Mouse (Mus musculus) CH12.LX (cell line): ENCODE results near the gene Tbx10. TPM values are rescaled to one million over a fixed set of nuclear protein-coding genes. Genes with fewer than 3 reads are reported as not detected.

Source experiments
- DNase-seq: peaks from one replicate; pipeline ENCODE4 v3.0.0-alpha.2; 2013; ENCODE audit errors: extremely low read depth
- H3K27ac ChIP-seq: 2 replicates; pipeline ENCODE4 v1.5.1; 2012; ENCODE audit warnings: low read depth, mild to moderate bottlenecking, control low read depth, moderate library complexity; ENCODE audit not compliant: insufficient read depth
- H3K27me3 ChIP-seq: replicated peaks from 2 replicates; pipeline ENCODE3; 2012; ENCODE audit warnings: inconsistent platforms
- H3K36me3 ChIP-seq, 2 experiments: replicated peaks in 1 of 2; 2 replicates each; pipeline versions ENCODE3 to v1.6.1; 2012; ENCODE audit warnings: inconsistent platforms in 1 of 2, low read length in 1 of 2, mild to moderate bottlenecking in 1 of 2, mixed read lengths in 1 of 2, moderate library complexity in 1 of 2; ENCODE audit not compliant: control insufficient read depth in 1 of 2, insufficient read depth in 1 of 2
- H3K4me1 ChIP-seq, 2 experiments: 2 replicates each; pipeline ENCODE4 v1.6.1; 2012; ENCODE audit warnings: inconsistent platforms in 1 of 2, moderate library complexity in 1 of 2; ENCODE audit not compliant: insufficient read depth in 2 of 2, control insufficient read depth in 1 of 2
- H3K4me2 ChIP-seq: 2 replicates; pipeline ENCODE4 v1.6.1; 2012; ENCODE audit warnings: low read depth, mild to moderate bottlenecking, control low read depth; ENCODE audit not compliant: poor library complexity, insufficient read depth, severe bottlenecking
- H3K4me3 ChIP-seq, 3 experiments: fragments of 150-350 bp in 1 of 3; sonication (generic) in 1 of 3; replicated peaks in 1 of 3; 2 replicates each; pipeline versions ENCODE3 to v1.5.1; 2011 to 2012; ENCODE audit warnings: low read depth in 2 of 3, low read length in 2 of 3, mild to moderate bottlenecking in 2 of 3, moderate library complexity in 2 of 3, control low read depth in 1 of 3, improper control_type of control experiment in 1 of 3, inconsistent platforms in 1 of 3, mixed read lengths in 1 of 3; ENCODE audit not compliant: poor library complexity in 1 of 3
- H3K79me2 ChIP-seq: replicated peaks from 2 replicates; pipeline ENCODE4 v1.6.1; 2012; ENCODE audit warnings: mild to moderate bottlenecking, moderate library complexity; ENCODE audit not compliant: control insufficient read depth, poor library complexity, insufficient read depth, severe bottlenecking; ENCODE audit errors: extremely low read depth
- H3K9ac ChIP-seq: 2 replicates; pipeline ENCODE4 v1.6.1; 2012; ENCODE audit warnings: low read depth, mild to moderate bottlenecking, control low read depth, moderate library complexity; ENCODE audit not compliant: insufficient read depth
- H3K9me3 ChIP-seq: replicated peaks from 2 replicates; pipeline ENCODE3; 2012; ENCODE audit warnings: low read length, inconsistent platforms, mixed read lengths
- BHLHE40 ChIP-seq: IDR thresholded peaks from 2 replicates; pipeline ENCODE4 v1.6.1; 2011; ENCODE audit warnings: mild to moderate bottlenecking, low read depth, low read length, improper control_type of control experiment
- CHD1 ChIP-seq: IDR thresholded peaks from 2 replicates; pipeline ENCODE4 v1.6.1; 2012; ENCODE audit warnings: low read depth, low read length, improper control_type of control experiment, inconsistent platforms
- CHD2 ChIP-seq: IDR thresholded peaks from 2 replicates; pipeline ENCODE4 v1.6.1; 2011; ENCODE audit warnings: low read length, improper control_type of control experiment
- E2F4 ChIP-seq: IDR thresholded peaks from 2 replicates; pipeline ENCODE4 v1.6.1; 2011; ENCODE audit warnings: low read depth, low read length, improper control_type of control experiment; ENCODE audit not compliant: insufficient replicate concordance
- EP300 ChIP-seq: IDR thresholded peaks from 2 replicates; pipeline ENCODE4 v1.6.1; 2011; ENCODE audit warnings: low read length, improper control_type of control experiment
- ETS1 ChIP-seq: conservative IDR thresholded peaks from 2 replicates; pipeline ENCODE4 v1.6.1; 2012; ENCODE audit warnings: low read depth, mild to moderate bottlenecking, inconsistent platforms, low read length, improper control_type of control experiment, moderate library complexity
- GABPA ChIP-seq: IDR thresholded peaks from 2 replicates; pipeline ENCODE4 v1.6.1; 2012; ENCODE audit warnings: low read depth, low read length, improper control_type of control experiment, inconsistent platforms; ENCODE audit not compliant: insufficient replicate concordance
- HCFC1 ChIP-seq: IDR thresholded peaks from 2 replicates; pipeline ENCODE4 v1.6.1; 2012; ENCODE audit warnings: low read depth, mild to moderate bottlenecking, inconsistent platforms, low read length, improper control_type of control experiment
- JUN ChIP-seq: IDR thresholded peaks from 2 replicates; pipeline ENCODE4 v1.6.1; 2011; ENCODE audit warnings: low read depth, mild to moderate bottlenecking, low read length, improper control_type of control experiment, moderate library complexity; ENCODE audit not compliant: insufficient read depth
- JUND ChIP-seq: conservative IDR thresholded peaks from 2 replicates; pipeline ENCODE4 v1.6.1; 2011; ENCODE audit warnings: low read depth, low read length, improper control_type of control experiment
- MAFK ChIP-seq: IDR thresholded peaks from 2 replicates; pipeline ENCODE4 v1.6.1; 2011; ENCODE audit warnings: low read length, improper control_type of control experiment; ENCODE audit not compliant: insufficient replicate concordance
- MAX ChIP-seq: IDR thresholded peaks from 2 replicates; pipeline ENCODE4 v1.6.1; 2011; ENCODE audit warnings: low read length, improper control_type of control experiment
- MYC ChIP-seq: IDR thresholded peaks from 2 replicates; pipeline ENCODE4 v1.6.1; 2011; ENCODE audit warnings: low read depth, mild to moderate bottlenecking, improper control_type of control experiment, low read length
- NELFE ChIP-seq: IDR thresholded peaks from 2 replicates; pipeline ENCODE4 v1.6.1; 2011; ENCODE audit warnings: low read depth, low read length, improper control_type of control experiment
- NRF1 ChIP-seq: IDR thresholded peaks from 2 replicates; pipeline ENCODE4 v1.6.1; 2014; ENCODE audit warnings: low read depth, mild to moderate bottlenecking, inconsistent platforms, low read length, improper control_type of control experiment, moderate library complexity
- POLR2AphosphoS2 ChIP-seq: IDR thresholded peaks from 2 replicates; pipeline ENCODE4 v1.6.1; 2011; ENCODE audit warnings: low read depth, low read length, improper control_type of control experiment
- RCOR1 ChIP-seq: conservative IDR thresholded peaks from 2 replicates; pipeline ENCODE4 v1.6.1; 2012; ENCODE audit warnings: low read depth, mild to moderate bottlenecking, inconsistent platforms, low read length, improper control_type of control experiment
- SIN3A ChIP-seq: IDR thresholded peaks from 2 replicates; pipeline ENCODE4 v1.6.1; 2012; ENCODE audit warnings: low read length, improper control_type of control experiment, inconsistent platforms
- SMC3 ChIP-seq: IDR thresholded peaks from 2 replicates; pipeline ENCODE4 v1.6.1; 2011; ENCODE audit warnings: low read depth, low read length, improper control_type of control experiment
- TBP ChIP-seq: conservative IDR thresholded peaks from 2 replicates; pipeline ENCODE4 v1.6.1; 2011; ENCODE audit warnings: low read depth, low read length, improper control_type of control experiment
- TCF12 ChIP-seq: IDR thresholded peaks from 2 replicates; pipeline ENCODE4 v1.6.1; 2014; ENCODE audit warnings: low read depth, mild to moderate bottlenecking, inconsistent platforms, low read length, improper control_type of control experiment
- UBTF ChIP-seq: IDR thresholded peaks from 2 replicates; pipeline ENCODE4 v1.6.1; 2012; ENCODE audit warnings: low read depth, mild to moderate bottlenecking, inconsistent platforms, low read length, improper control_type of control experiment, moderate library complexity
- USF2 ChIP-seq: conservative IDR thresholded peaks from 2 replicates; pipeline ENCODE4 v1.6.1; 2011; ENCODE audit warnings: low read depth, low read length, improper control_type of control experiment
- ZC3H11A ChIP-seq: IDR thresholded peaks from 2 replicates; pipeline ENCODE4 v1.6.1; 2012; ENCODE audit warnings: low read depth, mild to moderate bottlenecking, inconsistent platforms, low read length, improper control_type of control experiment
- ZKSCAN1 ChIP-seq: IDR thresholded peaks from 2 replicates; pipeline ENCODE4 v1.6.1; 2012; ENCODE audit warnings: low read depth, inconsistent platforms, low read length, improper control_type of control experiment, borderline replicate concordance
- ZNF384 ChIP-seq: IDR thresholded peaks from 2 replicates; pipeline ENCODE4 v1.6.1; 2012; ENCODE audit warnings: low read depth, low read length, improper control_type of control experiment, inconsistent platforms
- dilution Hi-C: fragments of 300-500 bp; cut with MboI; formaldehyde crosslinking; loops from 2 replicates; pipeline ENCODE4 v1.14.3; 2020; ENCODE audit warnings: low sequenced_read_pairs; ENCODE audit not compliant: extremely low pct_unique_long_range_greater_than_20kb, extremely low pct_ligation_motif_present
- in situ Hi-C: fragments of 300-500 bp; cut with MboI; formaldehyde crosslinking; loops from 3 replicates; pipeline ENCODE4 v1.14.3; 2019; ENCODE audit warnings: low sequenced_read_pairs, low pct_ligation_motif_present, low pct_unique_long_range_greater_than_20kb, mixed read lengths
- polyA plus RNA-seq: library from polyadenylated mRNA; unstranded; fragments of >175 nt; gene quantifications from 2 replicates; pipeline ENCODE4 v1.2.1, GENCODE M21; 2012; ENCODE audit warnings: low read depth; ENCODE audit not compliant: insufficient read length
- total RNA-seq, 2 experiments: library from RNA; depleted of rRNA; stranded (reverse); fragments of 300-350 nt in 1 of 2; fragments of >200 nt in 1 of 2; gene quantifications; 2 replicates each; pipeline ENCODE4 v1.2.3; 2012 to 2014

Gene Tbx10
- total and polyA plus RNA-seq, 3 experiments: not detected

- no peak for DNase-seq
- dilution Hi-C loops: no loop called here
- no peaks in the 10 kb centered on the region for H3K9me3 ChIP-seq
- H3K4me1 ChIP-seq: peaks cover 13 to 47% of the 10 kb centered on the region in 2 experiments
- no peak overlapping the region for H3K9ac ChIP-seq
- H3K27ac ChIP-seq: no peak overlapping the region
- in situ Hi-C loops: no loop called here
- TF ChIP-seq GABPA (no peak), SMC3 (no peak), JUND (no peak), MAX (no peak), NRF1 (no peak), NELFE (no peak), BHLHE40 (no peak), CHD1 (no peak), ZKSCAN1 (no peak), TCF12 (no peak), CHD2 (no peak), E2F4 (no peak), POLR2AphosphoS2 (no peak), SIN3A (no peak), ZC3H11A (no peak), UBTF (no peak), USF2 (no peak), ZNF384 (no peak)
- no peak overlapping the region for H3K4me2 ChIP-seq
- peaks cover 48 to 71% of the 10 kb centered on the region in 2 experiments for H3K36me3 ChIP-seq
- no peaks in the 10 kb centered on the region for H3K27me3 ChIP-seq
- no peaks in the 10 kb centered on the region for H3K79me2 ChIP-seq
- no peak overlapping the region for H3K4me3 ChIP-seq
Measured at GRCm38 (mm10) chr19:3947813-3948212, 44.7 kb upstream of the Tbx10 start.

- Histone ChIP-seq H3K27me3 (no peaks in the 10 kb centered on the region), H3K4me3 (no peak overlapping the region), H3K9ac (no peak overlapping the region), H3K79me2 (no peaks in the 10 kb centered on the region), H3K4me1 (peaks cover 8 to 40% of the 10 kb centered on the region in 2 experiments), H3K4me2 (no peak overlapping the region), H3K9me3 (no peaks in the 10 kb centered on the region), H3K36me3 (peaks cover 48 to 66% of the 10 kb centered on the region in 2 experiments), H3K27ac (no peak overlapping the region)
- no peak for TF ChIP-seq NELFE
- no peak for TF ChIP-seq MYC
- no peak for TF ChIP-seq MAFK
- TF ChIP-seq CHD1: no peak
- no peak for TF ChIP-seq MAX
- no peak for TF ChIP-seq EP300
- no peak for TF ChIP-seq RCOR1
- no peak for TF ChIP-seq NRF1
- no peak for TF ChIP-seq ETS1
- TF ChIP-seq TBP: no peak
- TF ChIP-seq HCFC1: no peak
- TF ChIP-seq JUN: no peak
- no peak for DNase-seq
- dilution Hi-C loops (no loop called here), in situ Hi-C loops (no loop called here)
Measured at GRCm38 (mm10) chr19:3948546-3948945, 44.0 kb upstream of the Tbx10 start.
